Mouse (Mus musculus): ENCODE data around the gene Mrpl10. TPM values are rescaled to one million over a fixed set of nuclear protein-coding genes. Genes with fewer than 3 reads are reported as not detected.

Mrpl10 gene
- polyA plus RNA-seq, 1 experiment from 2014 or later: 34.5 TPM

DNA sequence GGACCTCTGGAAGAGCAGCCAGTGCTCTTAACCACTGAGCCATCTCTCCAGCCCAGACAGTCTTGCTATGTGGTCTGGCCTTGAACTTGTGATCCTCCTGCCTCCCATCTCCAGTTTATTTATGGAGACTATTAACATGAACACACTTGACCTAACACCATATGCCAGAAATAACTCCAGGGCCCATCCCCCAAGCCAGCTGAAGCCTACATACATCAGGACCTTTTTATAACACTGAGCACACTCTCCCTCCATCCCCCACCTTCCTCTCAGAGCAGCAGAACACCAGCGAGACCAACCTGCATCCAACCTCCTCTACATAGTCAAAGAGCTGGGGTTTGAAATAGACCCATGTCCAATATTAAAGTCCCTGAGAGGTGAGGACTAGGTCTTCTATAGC is 29.8 kb downstream of the Mrpl10 start:
- Histone ChIP-seq H3K27ac (ENCODE audit: low read depth) (no peak overlapping the region), H3K9ac (replicated peaks) (no peak overlapping the region), H3K9me3 (ENCODE audit: low read length) (no peaks in the 10 kb centered on the region), H3K4me3 (ENCODE audit: low read depth, low read length) (no peak overlapping the region), H3K4me2 (ENCODE audit: low read depth, low read length) (no peak overlapping the region), H3K4me1 (ENCODE audit: insufficient read depth) (no peaks in the 10 kb centered on the region), H3K36me3 (replicated peaks; ENCODE audit: insufficient read depth, low read length) (0 out of 2 replicates have a peak, but pooled peaks cover 15% of the 10 kb centered on the region), H3K27me3 (ENCODE audit: insufficient read depth, low read length) (no peaks in the 10 kb centered on the region)
- 60% methylated on average over 1 of the region's 1 CpGs for WGBS (ENCODE audit: insufficient replicate concordance)
- DNase-seq: no peak
- ATAC-seq: no peak
- TF ChIP-seq CTCF (IDR thresholded peaks at IDR 0.05; ENCODE audit: low read depth) (no peak), EP300 (IDR thresholded peaks at IDR 0.05; ENCODE audit: low read depth) (no peak)

DNA sequence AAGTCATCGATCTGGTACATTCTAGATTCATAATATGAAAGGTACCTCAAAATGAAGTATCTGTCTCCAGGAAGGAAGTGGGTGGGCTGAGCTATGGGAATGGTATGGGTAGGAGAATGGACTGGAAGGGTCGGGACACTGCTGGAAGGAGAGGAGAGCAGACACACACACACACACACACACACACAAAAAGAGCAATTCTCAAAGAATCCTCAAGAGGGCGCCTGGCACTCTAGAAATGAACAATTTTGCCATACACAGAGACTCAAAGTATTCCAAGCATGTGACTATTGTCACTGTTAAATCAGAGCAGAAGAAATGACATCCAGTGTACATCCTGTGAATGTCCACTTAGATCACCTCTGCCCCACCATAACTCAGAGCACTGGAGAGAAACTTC is 31.2 kb downstream of the Mrpl10 start:
- ATAC-seq (no peak), DNase-seq (peak; percentile 55)
- H3K27ac ChIP-seq (ENCODE audit: low read depth): no peak overlapping the region
- H3K27me3 ChIP-seq (ENCODE audit: insufficient read depth, low read length): no peaks in the 10 kb centered on the region
- no peaks in the 10 kb centered on the region for H3K4me1 ChIP-seq (ENCODE audit: insufficient read depth)
- 0 out of 2 replicates have a peak, but pooled peaks cover 13% of the 10 kb centered on the region for H3K36me3 ChIP-seq (replicated peaks; ENCODE audit: insufficient read depth, low read length)
- WGBS (ENCODE audit: insufficient replicate concordance): 29% methylated on average over 3 of the region's 3 CpGs
- TF ChIP-seq CTCF (IDR thresholded peaks at IDR 0.05; ENCODE audit: low read depth): peak; percentile 75
- no peak for TF ChIP-seq EP300 (IDR thresholded peaks at IDR 0.05; ENCODE audit: low read depth)
- no peak overlapping the region for H3K4me2 ChIP-seq (ENCODE audit: low read depth, low read length)
- no peak overlapping the region for H3K4me3 ChIP-seq (ENCODE audit: low read depth, low read length)
- H3K9ac ChIP-seq (replicated peaks): no peak overlapping the region
- no peaks in the 10 kb centered on the region for H3K9me3 ChIP-seq (ENCODE audit: low read length)

DNA sequence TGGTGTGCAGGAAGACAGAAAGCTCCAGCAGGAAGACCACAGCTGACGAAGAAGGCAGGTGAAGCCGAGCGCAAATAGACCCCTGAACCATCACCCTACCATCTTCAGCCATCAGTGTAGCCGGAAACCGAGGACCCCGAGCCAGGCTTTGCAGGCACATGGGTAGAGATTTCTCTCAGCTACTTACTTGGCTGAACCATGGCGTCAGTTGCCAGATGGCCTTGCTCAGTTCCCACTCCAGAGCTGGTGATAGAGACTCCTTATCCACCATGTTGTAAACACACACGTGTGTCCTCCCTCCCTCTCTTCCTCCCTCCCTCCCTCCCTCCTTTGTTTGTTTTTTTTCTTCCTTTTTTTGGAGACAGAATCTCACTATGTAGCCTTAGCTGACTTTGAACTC is 32.9 kb downstream of the Mrpl10 start:
- DNase-seq (no peak), ATAC-seq (no peak)
- H3K36me3 ChIP-seq (replicated peaks; ENCODE audit: insufficient read depth, low read length): no peaks in the 10 kb centered on the region
- TF ChIP-seq CTCF (IDR thresholded peaks at IDR 0.05; ENCODE audit: low read depth) (no peak), EP300 (IDR thresholded peaks at IDR 0.05; ENCODE audit: low read depth) (no peak)
- H3K9me3 ChIP-seq (ENCODE audit: low read length): no peaks in the 10 kb centered on the region
- no peak overlapping the region for H3K4me2 ChIP-seq (ENCODE audit: low read depth, low read length)
- no peaks in the 10 kb centered on the region for H3K27me3 ChIP-seq (ENCODE audit: insufficient read depth, low read length)
- no peak overlapping the region for H3K27ac ChIP-seq (ENCODE audit: low read depth)
- WGBS (ENCODE audit: insufficient replicate concordance): 65% methylated on average over 8 of the region's 8 CpGs
- no peak overlapping the region for H3K9ac ChIP-seq (replicated peaks)
- no peaks in the 10 kb centered on the region for H3K4me1 ChIP-seq (ENCODE audit: insufficient read depth)
- H3K4me3 ChIP-seq (ENCODE audit: low read depth, low read length): no peak overlapping the region

DNA sequence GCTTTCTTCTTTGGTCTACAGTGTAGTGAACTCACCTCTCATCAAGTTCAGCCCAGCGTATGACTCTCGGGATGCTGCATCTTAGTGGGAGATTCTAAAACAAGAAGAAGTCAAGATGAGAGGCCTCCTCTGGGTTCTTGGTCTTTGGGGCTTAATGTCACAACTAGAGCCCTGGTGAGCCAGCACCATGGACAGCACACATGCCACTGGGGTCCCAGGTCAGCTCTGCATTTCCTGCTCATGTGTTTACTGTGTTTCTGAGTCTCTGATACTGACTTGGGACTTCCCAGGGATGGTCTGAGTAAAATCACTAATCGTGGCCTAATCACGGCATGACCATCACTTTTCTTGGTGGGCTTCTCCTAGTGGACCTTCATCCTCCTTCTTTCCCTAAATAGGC is 37.4 kb downstream of the Mrpl10 start:
- H3K27ac ChIP-seq (ENCODE audit: low read depth): no peak overlapping the region
- no peak overlapping the region for H3K4me2 ChIP-seq (ENCODE audit: low read depth, low read length)
- H3K27me3 ChIP-seq (ENCODE audit: insufficient read depth, low read length): 0 out of 2 replicates have a peak, but pooled peaks cover 2% of the 10 kb centered on the region
- ATAC-seq (no peak), DNase-seq (peak; percentile 47)
- H3K4me1 ChIP-seq (ENCODE audit: insufficient read depth): no peaks in the 10 kb centered on the region
- H3K9ac ChIP-seq (replicated peaks): no peak overlapping the region
- no peak overlapping the region for H3K4me3 ChIP-seq (ENCODE audit: low read depth, low read length)
- no peaks in the 10 kb centered on the region for H3K9me3 ChIP-seq (ENCODE audit: low read length)
- no peaks in the 10 kb centered on the region for H3K36me3 ChIP-seq (replicated peaks; ENCODE audit: insufficient read depth, low read length)
- TF ChIP-seq EP300 (IDR thresholded peaks at IDR 0.05; ENCODE audit: low read depth): no peak
- no peak for TF ChIP-seq CTCF (IDR thresholded peaks at IDR 0.05; ENCODE audit: low read depth)
- WGBS (ENCODE audit: insufficient replicate concordance): 36% methylated on average over 4 of the region's 4 CpGs

DNA sequence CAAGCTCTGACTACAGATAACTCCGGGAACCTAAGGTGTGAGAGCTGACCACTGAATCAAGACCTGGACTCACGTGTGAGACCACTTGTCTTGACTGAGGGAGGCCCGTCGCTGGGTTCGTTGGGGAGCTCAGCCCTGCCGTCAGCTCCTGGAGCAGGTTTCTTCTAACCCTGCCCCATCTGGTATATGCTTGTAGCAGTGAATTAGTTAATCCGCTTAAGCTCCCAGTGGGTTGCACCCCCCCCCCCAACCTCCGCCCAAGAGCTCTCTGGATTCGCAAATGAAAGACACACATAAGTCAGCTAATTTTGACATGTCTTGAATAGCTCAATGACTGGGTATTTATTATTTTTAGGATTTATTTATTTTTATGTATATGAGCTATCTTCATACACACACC is 38.9 kb downstream of the Mrpl10 start:
- Histone ChIP-seq H3K4me2 (ENCODE audit: low read depth, low read length) (no peak overlapping the region), H3K4me3 (ENCODE audit: low read depth, low read length) (no peak overlapping the region), H3K27ac (ENCODE audit: low read depth) (no peak overlapping the region), H3K9me3 (ENCODE audit: low read length) (no peaks in the 10 kb centered on the region), H3K36me3 (replicated peaks; ENCODE audit: insufficient read depth, low read length) (no peaks in the 10 kb centered on the region), H3K27me3 (ENCODE audit: insufficient read depth, low read length) (0 out of 2 replicates have a peak, but pooled peaks cover 2% of the 10 kb centered on the region), H3K9ac (replicated peaks) (no peak overlapping the region), H3K4me1 (ENCODE audit: insufficient read depth) (no peaks in the 10 kb centered on the region)
- TF ChIP-seq CTCF (IDR thresholded peaks at IDR 0.05; ENCODE audit: low read depth) (no peak), EP300 (IDR thresholded peaks at IDR 0.05; ENCODE audit: low read depth) (no peak)
- WGBS (ENCODE audit: insufficient replicate concordance): 48% methylated on average over 9 of the region's 9 CpGs
- no peak for DNase-seq
- ATAC-seq: no peak

DNA sequence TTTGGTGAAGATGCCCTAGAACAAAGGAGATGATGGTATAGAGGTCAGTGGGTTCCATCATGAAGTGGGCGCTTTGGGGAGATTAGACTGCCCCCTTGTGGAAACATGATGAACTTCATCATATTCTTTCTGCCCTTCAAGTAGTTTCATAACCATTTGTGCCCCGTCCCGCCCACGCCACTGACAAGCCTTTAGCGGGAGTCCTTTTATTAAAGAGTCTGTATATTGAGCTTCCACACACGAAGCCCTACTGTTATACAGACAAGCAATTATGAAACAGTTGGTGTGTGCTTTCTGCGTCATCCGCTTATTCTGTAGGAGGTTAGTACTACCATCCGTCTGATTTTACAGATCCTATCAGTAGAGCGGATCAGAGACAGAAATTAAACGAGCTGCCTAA is 41.6 kb downstream of the Mrpl10 start:
- H3K27ac ChIP-seq (ENCODE audit: low read depth): no peak overlapping the region
- H3K4me1 ChIP-seq (ENCODE audit: insufficient read depth): no peaks in the 10 kb centered on the region
- H3K36me3 ChIP-seq (replicated peaks; ENCODE audit: insufficient read depth, low read length): no peaks in the 10 kb centered on the region
- no peak for TF ChIP-seq EP300 (IDR thresholded peaks at IDR 0.05; ENCODE audit: low read depth)
- peak; percentile 72 for TF ChIP-seq CTCF (IDR thresholded peaks at IDR 0.05; ENCODE audit: low read depth)
- no peak overlapping the region for H3K4me3 ChIP-seq (ENCODE audit: low read depth, low read length)
- 29% methylated on average over 11 of the region's 11 CpGs for WGBS (ENCODE audit: insufficient replicate concordance)
- no peaks in the 10 kb centered on the region for H3K9me3 ChIP-seq (ENCODE audit: low read length)
- 0 out of 2 replicates have a peak, but pooled peaks have one; percentile 7 for ATAC-seq
- H3K4me2 ChIP-seq (ENCODE audit: low read depth, low read length): no peak overlapping the region
- DNase-seq: peak; percentile 34
- 0 out of 2 replicates have a peak, but pooled peaks cover 2% of the 10 kb centered on the region for H3K27me3 ChIP-seq (ENCODE audit: insufficient read depth, low read length)
- no peak overlapping the region for H3K9ac ChIP-seq (replicated peaks)
